Comparison of ENCODE assay signal across 18 mouse cellular contexts in genomic region chr7:117613796-117614195, GRCm38 (mm10).
DNase-seq lines count a peak whose midpoint lies in the region; ATAC-seq and TF ChIP-seq lines count a peak whose summit lies in the region.
"Had no signal": no experiment of that assay in that cellular context is flagged by ENCODE, and none has a peak within 500 bp of the region (broad histone marks: within the 10 kb centered on the region; RNA-seq: fewer than 3 reads in every experiment).

No protein-coding gene starts in this region.

- TF ChIP-seq POLR2A in liver, adult 2 months (IDR thresholded peaks at IDR 0.05; ENCODE audit: extremely low read depth, insufficient read depth, low read length), result no peak

- no peaks in the 10 kb centered on the region for H3K9me3 ChIP-seq in liver, postnatal 0 days (ENCODE audit: low read length)
- H3K9me3 ChIP-seq in midbrain, embryonic 14.5 days (ENCODE audit: control insufficient read depth, low read length), result no peaks in the 10 kb centered on the region
- H3K9me3 ChIP-seq: heart, embryonic 12.5 days; hindbrain, embryonic 13.5 days; midbrain, embryonic 12.5 days; neural tube, embryonic 13.5 days had no signal

- ATAC-seq in liver, postnatal 0 days, result no peak
- no peak for ATAC-seq in midbrain, embryonic 14.5 days (ENCODE audit: low FRiP score, low TSS enrichment)

- no peaks in the 10 kb centered on the region for H3K27me3 ChIP-seq in liver, adult 2 months (ENCODE audit: control insufficient read depth, insufficient read depth, low read length)
- no peaks in the 10 kb centered on the region for H3K27me3 ChIP-seq in liver, postnatal 0 days (ENCODE audit: insufficient read depth, low read length)
- no peaks in the 10 kb centered on the region for H3K27me3 ChIP-seq in midbrain, embryonic 14.5 days (ENCODE audit: control insufficient read depth, insufficient read depth, low read length)
- H3K27me3 ChIP-seq: heart, embryonic 12.5 days had no signal

- H3K79me2 ChIP-seq in liver, adult 2 months (ENCODE audit: control insufficient read depth, insufficient read depth, low read length), result no peaks in the 10 kb centered on the region

- WGBS in liver, adult 2 months, result 24% methylated on average over 3 of the region's 3 CpGs
- 12% methylated on average over 3 of the region's 3 CpGs for WGBS in liver, postnatal 0 days (ENCODE audit: insufficient replicate concordance)
- WGBS in midbrain, embryonic 14.5 days, result 81% methylated on average over 3 of the region's 3 CpGs

- DNase-seq in liver, adult 2 months (ENCODE audit: extremely low read depth, low read depth, low spot score), result peak; percentile 5
- no peak for DNase-seq in liver, postnatal 0 days
- peak; percentile 23 for DNase-seq in ZHBTc4 (ENCODE audit: low read depth, low spot score)
- DNase-seq in naive thymus-derived CD4-positive, alpha-beta T cell, adult 2 months (ENCODE audit: low read depth), result peak; percentile 85
- peak; percentile 32 to 49 for DNase-seq in thymus, postnatal 10 days (ENCODE audit: low spot score in 2 of 2)
- DNase-seq in cerebellum, adult 8-10 months, result no peak
- DNase-seq in MN1 (ENCODE audit: low spot score), result no peak
- DNase-seq in midbrain, embryonic 14.5 days, result no peak
- DNase-seq: cerebellum, adult 9-10 months; forebrain, postnatal 0 days; kidney, adult 18-20 months; lung, embryonic 14.5 days had no signal

- TF ChIP-seq EP300 in liver, postnatal 0 days (IDR thresholded peaks at IDR 0.05; ENCODE audit: low read depth), result no peak

- H3K4me3 ChIP-seq in liver, adult 2 months (ENCODE audit: insufficient read depth, low read depth, low read length), result no peak overlapping the region
- H3K4me3 ChIP-seq in liver, postnatal 0 days (ENCODE audit: low read depth, low read length), result no peak overlapping the region
- H3K4me3 ChIP-seq in midbrain, embryonic 14.5 days (replicated peaks; ENCODE audit: low read depth, low read length), result no peak overlapping the region
- H3K4me3 ChIP-seq: erythroblast, embryonic 14.5 days; heart, embryonic 12.5 days; hindbrain, embryonic 13.5 days; layer of hippocampus, adult 2 months; midbrain, embryonic 12.5 days; neural tube, embryonic 13.5 days had no signal

- peaks cover 8% of the 10 kb centered on the region for H3K4me1 ChIP-seq in liver, adult 2 months (ENCODE audit: control insufficient read depth, insufficient read depth, low read length)
- peaks cover 15% of the 10 kb centered on the region for H3K4me1 ChIP-seq in liver, postnatal 0 days (ENCODE audit: insufficient read depth)
- peaks cover 9% of the 10 kb centered on the region for H3K4me1 ChIP-seq in midbrain, embryonic 14.5 days (ENCODE audit: control insufficient read depth, insufficient read depth, low read length)
- H3K4me1 ChIP-seq: heart, embryonic 12.5 days had no signal

- H3K4me2 ChIP-seq in liver, postnatal 0 days (ENCODE audit: low read depth, low read length), result no peak overlapping the region
- no peak overlapping the region for H3K4me2 ChIP-seq in midbrain, embryonic 14.5 days (ENCODE audit: low read length)
- H3K4me2 ChIP-seq: heart, embryonic 12.5 days; hindbrain, embryonic 13.5 days; lung, embryonic 14.5 days; midbrain, embryonic 12.5 days; neural tube, embryonic 13.5 days had no signal

- H3K36me3 ChIP-seq in liver, adult 2 months (ENCODE audit: control insufficient read depth, insufficient read depth, low read length), result no peaks in the 10 kb centered on the region
- H3K36me3 ChIP-seq in liver, postnatal 0 days (replicated peaks; ENCODE audit: insufficient read depth, low read length), result no peaks in the 10 kb centered on the region
- H3K36me3 ChIP-seq in midbrain, embryonic 14.5 days (ENCODE audit: control insufficient read depth, insufficient read depth, low read length), result no peaks in the 10 kb centered on the region
- H3K36me3 ChIP-seq: heart, embryonic 12.5 days; hindbrain, embryonic 13.5 days; midbrain, embryonic 12.5 days; neural tube, embryonic 13.5 days had no signal

- H3K9ac ChIP-seq in liver, adult 2 months (ENCODE audit: low read depth, low read length), result no peak overlapping the region
- no peak overlapping the region for H3K9ac ChIP-seq in liver, postnatal 0 days (replicated peaks)
- no peak overlapping the region for H3K9ac ChIP-seq in midbrain, embryonic 14.5 days (replicated peaks; ENCODE audit: low read length)
- H3K9ac ChIP-seq: forebrain, postnatal 0 days; heart, embryonic 12.5 days; hindbrain, embryonic 13.5 days; lung, embryonic 14.5 days; midbrain, embryonic 12.5 days; neural tube, embryonic 13.5 days had no signal

- H3K27ac ChIP-seq in liver, adult 2 months (replicated peaks; ENCODE audit: insufficient read depth, low read depth, low read length), result no peak overlapping the region
- H3K27ac ChIP-seq in liver, postnatal 0 days (ENCODE audit: low read depth), result no peak overlapping the region
- H3K27ac ChIP-seq in midbrain, embryonic 14.5 days (replicated peaks; ENCODE audit: low read depth, low read length), result no peak overlapping the region
- H3K27ac ChIP-seq: hindbrain, embryonic 13.5 days; layer of hippocampus, adult 2 months; midbrain, embryonic 12.5 days; neural tube, embryonic 13.5 days had no signal

- TF ChIP-seq CTCF in liver, adult 2 months (IDR thresholded peaks at IDR 0.05; ENCODE audit: low read depth, low read length), result no peak
- TF ChIP-seq CTCF in liver, postnatal 0 days (IDR thresholded peaks at IDR 0.05; ENCODE audit: low read depth), result no peak

Comparison
In these comparisons a context has a peak if more than half of its experiments do, and no peak if none do; other contexts are left out.
1. DNase-seq: peak in liver, adult 2 months (single experiment), ZHBTc4 (single experiment), naive thymus-derived CD4-positive, alpha-beta T cell, adult 2 months (single experiment) and thymus, postnatal 10 days (2 of 2); none in liver, postnatal 0 days (single experiment), cerebellum, adult 8-10 months (single experiment), MN1 (single experiment) and midbrain, embryonic 14.5 days (single experiment).